Mouse (Mus musculus): ENCODE results near the gene Tbk1.

The Tbk1 gene

DNA sequence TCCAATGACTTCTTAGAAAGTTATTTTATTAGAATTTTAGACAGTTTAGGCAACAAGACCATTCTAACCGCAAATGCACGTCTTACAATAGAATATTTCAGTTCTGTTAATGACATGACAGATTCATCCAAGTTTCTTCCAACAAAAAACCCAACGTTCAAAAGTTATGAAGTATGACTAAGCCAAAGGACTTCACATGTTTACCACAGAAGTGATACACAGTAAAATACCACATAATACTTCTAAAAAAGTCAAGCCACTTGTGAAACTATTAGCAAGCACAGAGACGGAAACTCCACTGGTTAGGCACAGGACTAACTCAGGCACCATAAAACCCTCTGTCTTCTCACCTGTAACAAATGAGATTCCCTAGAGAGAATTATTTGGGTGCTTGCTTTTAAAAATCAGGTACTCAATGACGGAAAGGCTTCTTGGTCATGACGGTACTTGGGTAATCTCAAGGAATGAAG is 819 bp upstream of the Tbk1 start:
- no peak for DNase-seq (ENCODE audit: low spot score)

DNA sequence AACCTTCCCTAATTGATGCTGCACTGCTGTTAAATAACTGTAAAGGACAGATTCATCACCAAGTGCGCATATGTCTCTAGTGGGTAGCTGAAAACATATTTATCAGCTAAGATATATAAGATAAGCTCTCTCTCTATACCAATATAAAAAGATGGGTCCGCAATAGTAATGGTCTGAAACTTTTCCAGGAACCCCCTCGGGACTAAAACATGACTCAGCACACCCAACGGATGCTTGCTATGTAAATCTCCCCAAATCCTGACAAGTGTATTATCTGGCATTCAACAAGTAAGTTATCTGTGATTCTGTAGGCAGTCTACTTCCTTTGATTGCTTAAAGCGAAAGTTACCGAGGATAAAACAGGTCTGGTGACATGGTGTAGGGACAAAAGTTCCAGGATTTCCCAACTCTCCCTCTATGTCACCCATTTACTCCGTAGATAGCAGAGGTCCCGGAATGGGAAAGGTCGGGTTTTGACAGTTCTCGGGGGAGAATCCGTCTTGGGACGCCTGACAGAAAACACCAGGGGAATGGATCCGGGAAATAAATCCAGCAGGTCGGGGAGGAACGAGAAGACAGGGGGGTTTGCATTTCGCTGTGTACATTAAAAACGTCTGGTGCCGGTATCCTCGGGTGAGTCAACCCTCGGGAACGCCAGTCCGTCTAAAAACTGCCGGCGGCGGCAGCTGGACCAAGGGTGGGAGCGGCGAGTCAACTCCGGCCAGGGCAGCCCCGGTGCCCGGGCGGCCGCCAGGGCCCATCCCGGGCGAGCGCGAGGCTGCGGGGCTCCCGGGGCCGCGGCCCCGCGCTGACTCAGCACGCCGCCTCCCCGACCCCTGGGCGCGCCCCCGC is 570 bp downstream of the Tbk1 start:
- no peak for DNase-seq (ENCODE audit: low spot score)

DNA sequence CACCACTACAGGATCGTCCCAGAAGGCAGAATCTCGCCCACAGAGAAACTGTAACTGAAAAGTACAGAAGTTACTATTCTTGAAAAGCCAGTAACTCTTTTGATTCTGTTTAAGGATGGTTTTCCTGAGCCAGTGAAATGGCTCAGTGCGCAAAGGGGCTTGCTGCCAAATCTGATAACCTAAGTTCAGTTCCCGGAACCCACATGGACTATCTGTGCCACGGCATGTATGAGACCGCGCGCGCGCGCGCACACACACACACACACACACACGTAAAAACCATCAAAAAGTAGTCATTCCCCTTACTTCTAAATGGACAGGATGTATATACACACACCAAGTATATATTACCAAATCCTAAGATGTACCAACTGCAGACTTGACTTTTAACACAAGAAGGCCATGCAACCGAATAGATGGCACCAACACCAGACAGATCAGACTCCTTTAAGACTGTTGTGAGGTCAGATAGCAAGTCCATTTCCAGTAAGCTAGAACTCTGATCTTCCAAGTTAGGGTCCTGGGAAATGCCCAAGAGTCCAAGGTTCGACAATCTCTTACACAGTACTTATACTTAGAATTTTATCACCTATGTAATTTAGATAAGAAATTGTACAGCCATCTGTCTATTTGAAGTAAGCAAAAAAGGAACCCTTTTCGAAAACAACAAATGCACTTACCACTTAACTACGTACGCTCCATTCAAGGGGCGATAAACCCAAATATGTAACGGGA is 1.4 kb downstream of the Tbk1 start:
- DNase-seq (ENCODE audit: low spot score): no peak

DNA sequence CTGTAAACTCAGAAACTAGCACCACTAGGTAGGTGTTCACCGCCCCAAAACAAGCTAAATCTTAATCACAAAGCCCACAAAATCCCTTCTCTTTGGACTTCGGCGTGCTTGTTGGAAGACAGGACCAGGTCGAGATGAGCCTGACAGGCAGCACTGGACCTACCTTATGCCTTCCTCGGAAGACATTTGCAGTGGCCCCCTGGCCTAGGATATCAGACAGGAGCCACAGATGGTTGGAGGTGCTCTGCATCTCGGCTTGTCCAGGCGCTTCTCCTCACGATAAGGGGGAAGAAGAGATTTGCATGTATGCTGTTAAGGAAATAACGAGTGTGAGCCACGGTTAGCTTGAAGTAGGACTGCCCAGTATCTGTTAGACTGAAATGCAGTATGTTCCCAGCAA is 2.6 kb downstream of the Tbk1 start:
- no peak for DNase-seq (ENCODE audit: low spot score)

DNA sequence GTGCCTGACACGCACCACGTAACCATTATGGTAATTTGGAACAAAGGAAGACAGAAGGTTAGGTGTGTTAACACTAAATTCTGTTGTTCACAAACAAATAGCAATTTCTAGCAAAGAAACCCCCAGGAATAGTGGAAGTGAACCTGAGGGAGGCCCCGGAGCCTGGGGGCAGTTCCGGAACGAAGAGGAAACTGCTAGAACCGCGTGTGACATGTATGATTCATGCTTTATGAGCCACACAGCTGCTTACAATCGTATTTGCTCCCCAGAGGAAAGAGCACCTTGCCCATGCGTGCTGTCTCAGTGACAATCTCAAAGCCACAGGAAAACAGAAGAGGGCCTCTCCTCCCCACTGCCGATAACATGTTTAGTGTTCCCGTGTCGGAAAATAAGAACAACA is 3.6 kb downstream of the Tbk1 start:
- DNase-seq (ENCODE audit: low spot score): no peak

DNA sequence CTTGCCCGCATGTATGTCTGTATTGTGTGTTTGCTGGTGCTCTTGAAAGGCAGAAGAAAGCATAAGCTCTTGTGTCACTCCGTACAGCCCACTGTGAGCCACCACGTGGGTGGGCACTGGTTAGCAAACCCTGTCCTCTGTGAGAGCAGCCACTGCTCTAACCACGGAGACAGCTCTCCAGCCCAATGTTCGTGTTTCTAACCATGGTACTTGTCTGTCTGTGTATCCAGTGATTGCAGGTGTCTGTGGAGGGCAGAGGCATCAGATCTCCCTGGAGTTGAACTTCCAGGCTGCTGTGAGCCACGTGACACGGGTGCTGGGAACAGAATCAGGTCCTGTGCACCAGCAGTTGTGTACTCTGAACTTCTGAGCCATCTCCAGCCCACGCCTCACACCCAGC is 4.3 kb downstream of the Tbk1 start:
- DNase-seq (ENCODE audit: low spot score): no peak

DNA sequence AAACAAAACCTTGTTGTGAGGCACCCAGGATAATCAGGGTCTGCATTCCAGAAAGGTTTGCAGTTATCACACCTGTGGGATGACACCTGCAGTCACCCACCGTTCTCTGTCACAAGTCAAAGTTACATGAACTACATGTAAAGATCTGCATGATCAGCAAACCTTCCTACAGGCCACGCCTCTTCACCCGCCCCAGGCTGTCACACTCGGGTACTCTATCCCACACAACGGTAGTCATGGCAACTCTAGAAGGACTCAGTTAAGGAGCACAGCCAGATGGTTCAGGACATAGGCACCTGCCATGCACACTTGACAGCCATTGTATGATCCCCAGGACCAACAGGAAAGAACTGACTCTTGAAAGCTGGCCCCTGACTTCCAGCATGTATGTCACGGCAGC is 5.2 kb downstream of the Tbk1 start:
- no peak for DNase-seq (ENCODE audit: low spot score)

DNA sequence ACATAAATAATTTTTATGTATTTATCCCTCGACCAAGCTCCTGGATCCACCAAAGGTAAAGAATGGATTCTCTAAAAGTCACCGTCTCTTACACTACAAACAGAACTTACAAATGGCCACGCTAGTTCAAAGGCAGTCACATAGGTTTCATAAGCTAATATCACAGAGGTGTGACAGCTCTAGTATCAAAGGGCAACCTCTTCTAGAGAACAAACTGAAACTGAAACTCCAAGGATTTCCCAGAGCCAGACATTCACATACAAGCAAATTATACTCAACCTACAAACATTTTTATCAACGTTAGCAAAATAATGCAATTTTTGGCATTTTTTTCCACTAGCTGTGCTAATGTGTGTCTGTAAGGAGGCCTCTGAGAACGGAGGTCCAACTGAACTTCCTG is 6.2 kb downstream of the Tbk1 start:
- DNase-seq (ENCODE audit: low spot score): no peak

DNA sequence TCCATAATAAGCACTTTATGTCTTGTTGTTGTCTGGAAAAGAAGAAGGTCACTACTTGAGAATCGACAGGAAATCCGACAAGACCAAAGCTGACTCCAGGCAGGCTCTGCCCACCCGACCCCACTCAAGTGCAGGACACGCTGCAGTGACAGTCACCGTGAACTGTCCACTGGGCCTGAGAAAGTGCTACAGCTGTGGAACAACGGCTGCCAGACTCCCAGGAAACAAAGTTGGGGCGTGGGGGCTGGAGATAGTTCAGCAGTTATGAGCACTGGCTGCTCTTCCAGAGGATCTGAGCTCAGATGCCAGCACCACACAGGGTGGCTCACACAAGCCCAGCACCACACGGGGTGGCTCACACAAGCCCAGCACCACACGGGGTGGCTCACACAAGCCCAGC is 10.2 kb downstream of the Tbk1 start:
- no peak for DNase-seq (ENCODE audit: low spot score)

DNA sequence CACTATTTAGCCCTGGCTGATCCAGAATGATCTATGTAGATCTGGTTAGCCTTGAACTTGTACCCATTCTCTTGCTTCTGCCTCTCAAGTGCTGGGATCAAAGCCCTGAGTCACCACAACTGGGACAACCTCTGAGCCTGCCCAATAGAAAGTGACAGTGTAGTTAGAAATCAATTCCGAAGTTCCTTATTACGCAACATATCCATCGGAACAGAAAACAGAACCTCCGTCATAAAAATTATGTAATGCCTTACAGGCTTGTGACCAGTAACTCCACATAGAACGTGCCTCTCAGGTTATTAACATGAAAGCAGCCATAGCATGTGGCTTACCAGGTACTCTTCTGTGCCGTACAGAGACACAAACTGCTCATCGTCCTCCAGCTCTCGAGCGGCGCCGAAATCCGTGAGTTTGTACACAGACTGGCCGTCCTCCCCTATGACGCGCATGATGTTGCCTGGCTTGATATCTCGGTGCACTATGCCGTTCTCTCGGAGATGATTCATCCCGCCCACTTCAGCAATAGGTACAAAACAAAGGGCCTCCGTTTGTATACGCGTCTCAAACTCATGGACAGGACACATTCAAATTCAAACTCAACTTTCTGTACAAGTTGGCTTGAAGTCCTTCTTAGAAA is 15.0 kb downstream of the Tbk1 start:
- no peak for DNase-seq (ENCODE audit: low spot score)

DNA sequence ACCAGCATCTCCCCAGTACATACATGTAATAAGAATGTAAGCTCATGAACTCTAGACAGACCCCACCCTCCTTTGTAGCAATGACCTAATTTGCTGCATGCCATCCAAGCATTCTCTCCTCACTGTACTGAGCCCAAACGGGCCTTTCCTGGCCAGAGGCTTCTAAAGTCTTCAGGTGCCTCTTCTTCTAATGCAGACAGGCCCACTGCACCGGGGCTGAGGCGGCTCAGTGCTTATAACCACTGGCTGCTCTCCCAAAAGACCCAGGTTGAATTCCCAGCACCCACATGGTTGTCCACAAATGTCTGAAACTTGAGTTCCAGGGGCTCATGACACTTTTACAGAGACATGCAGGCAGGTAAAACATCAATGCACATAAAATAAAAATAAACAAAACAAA is 15.6 kb downstream of the Tbk1 start:
- no peak for DNase-seq (ENCODE audit: low spot score)

DNA sequence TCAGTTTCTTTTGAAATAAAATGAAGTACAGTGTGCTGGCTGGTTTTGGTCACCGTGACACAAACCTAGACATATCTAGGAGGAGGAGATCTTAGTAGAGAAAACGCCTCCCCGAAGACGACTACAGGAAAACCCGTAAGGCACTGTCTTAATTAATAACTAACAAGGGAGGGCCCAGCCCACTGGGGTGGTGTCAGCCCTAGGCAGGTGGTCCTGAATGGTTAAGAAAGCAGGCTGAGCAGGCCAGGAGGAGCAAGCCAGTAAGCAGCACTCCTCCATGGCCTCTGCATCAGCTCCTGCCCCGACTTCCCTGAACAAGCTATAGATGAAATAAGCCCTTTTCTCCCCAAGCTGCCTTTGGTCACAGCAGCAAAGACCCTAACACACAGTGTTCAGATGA is 16.8 kb downstream of the Tbk1 start:
- DNase-seq (ENCODE audit: low spot score): no peak

DNA sequence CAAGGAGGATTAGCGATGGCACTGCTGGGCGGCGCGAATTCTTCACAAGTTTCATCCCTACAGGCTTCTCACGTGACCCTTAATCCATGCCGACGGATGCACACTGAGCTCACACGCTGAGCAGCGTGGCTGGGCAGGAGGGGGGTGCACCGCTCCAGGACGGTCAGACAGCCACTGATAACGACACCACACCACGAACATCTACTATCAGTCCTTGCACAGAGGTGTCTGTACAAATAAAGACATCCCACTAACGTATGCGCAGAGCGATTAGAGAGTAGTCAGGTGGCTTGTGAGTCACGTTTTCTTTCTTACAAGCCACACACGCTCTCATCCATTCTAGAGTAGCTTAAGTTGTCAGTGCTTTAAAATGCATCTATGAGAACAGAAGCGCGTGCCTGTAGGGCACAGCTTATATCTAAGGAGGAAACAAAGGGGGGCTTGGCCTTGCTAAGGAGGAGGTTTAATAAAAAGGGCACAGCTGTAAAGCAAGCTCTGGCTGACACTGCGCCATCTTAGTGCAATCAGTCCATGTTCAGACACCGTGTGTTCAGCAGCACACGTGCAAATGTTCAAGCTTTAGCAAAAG is 17.5 kb downstream of the Tbk1 start:
- no peak for DNase-seq (ENCODE audit: low spot score)

DNA sequence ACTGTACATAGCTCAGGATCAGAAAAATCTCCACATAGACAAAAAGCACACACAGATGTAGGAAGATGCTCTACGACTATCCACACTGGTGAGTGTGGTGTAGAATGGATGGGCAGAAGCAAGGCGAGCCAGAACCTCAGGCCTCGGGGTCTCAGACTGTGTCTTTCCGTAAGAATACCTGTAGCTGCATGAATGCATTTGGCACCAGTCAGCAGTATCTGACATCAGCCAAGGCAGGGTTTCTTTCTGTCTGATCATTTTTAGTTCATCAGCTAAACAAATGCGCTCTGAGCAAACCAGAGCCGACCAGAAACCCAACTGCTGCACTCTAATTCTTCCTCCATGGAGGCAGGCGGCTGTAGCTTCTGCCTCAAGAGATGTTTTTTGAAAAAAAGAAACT is 18.1 kb downstream of the Tbk1 start:
- no peak for DNase-seq (ENCODE audit: low spot score)

DNA sequence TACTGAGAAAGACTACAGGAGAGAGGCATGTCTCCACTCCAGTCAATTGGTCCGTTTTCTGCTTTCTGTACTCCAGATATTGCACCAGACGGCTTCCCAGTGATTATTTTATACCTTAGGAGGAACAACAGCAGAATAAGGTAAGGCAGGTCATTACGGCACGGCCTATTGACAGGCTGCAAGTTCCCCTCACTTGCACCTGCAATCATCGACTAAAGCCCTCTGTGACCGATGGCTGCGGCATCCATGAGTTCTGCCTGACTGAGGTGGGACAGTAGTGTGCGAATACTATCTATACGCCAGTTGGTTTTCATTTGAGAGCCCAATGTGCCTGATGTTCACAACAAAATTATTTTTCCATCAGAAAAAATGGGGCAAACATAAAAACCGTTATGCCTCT is 18.6 kb downstream of the Tbk1 start:
- no peak for DNase-seq (ENCODE audit: low spot score)

DNA sequence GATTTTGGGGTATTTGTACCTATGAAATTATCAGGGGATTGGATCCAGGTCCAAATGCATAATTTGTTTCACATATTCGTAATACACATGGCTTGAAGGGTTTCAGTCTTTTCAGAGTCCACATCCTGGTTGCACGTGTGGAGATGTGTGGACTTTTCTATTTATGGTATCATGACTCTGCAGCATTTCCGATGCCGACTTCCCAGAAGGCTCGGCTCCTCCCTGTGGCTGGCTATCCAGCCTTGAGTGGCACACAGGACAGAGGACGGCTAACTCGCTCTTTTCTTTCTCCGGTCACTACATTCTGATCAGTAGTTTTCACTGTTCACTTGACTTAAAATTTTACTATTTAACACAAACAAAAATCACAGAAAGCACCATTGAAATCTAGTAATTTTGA is 22.1 kb downstream of the Tbk1 start:
- no peak for DNase-seq (ENCODE audit: low spot score)

DNA sequence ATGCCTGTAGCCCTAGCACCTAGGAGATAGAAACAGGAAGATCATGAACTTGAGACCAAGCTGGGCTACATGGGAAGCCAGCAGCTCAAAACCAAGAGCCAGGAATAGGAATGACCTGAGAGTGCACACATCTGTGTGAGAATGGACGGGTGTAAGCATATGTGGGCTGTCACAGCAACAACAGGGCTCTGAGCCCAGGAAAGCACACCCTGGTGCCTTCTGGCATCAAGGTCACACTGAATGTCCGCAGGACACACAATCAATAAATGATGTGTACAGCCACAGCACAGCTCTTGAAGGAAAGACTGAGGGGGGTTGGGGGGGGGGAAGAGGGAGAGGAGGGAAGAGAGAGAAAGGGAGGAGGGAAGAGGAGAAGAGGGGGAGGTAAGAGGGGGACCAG is 28.4 kb downstream of the Tbk1 start:
- DNase-seq (ENCODE audit: low spot score): no peak

DNA sequence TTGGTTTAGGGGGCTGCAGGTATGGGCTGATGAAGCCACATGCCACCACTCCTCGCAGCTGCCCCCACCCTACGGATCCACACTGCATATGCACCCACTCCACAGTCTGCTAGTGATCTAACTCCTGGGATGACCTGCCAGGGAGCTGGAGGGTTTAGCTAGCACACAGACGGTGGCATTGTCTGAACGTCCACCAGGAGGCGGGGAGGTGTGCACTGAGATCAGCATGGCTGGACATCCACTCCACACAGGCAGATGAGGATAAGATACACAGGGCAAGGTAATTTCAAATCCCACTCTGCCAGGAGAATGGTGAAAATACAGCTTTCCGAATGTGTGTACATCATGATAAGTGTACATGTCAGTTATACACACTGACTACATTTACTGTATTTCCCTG is 30.3 kb downstream of the Tbk1 start:
- DNase-seq (ENCODE audit: low spot score): no peak

DNA sequence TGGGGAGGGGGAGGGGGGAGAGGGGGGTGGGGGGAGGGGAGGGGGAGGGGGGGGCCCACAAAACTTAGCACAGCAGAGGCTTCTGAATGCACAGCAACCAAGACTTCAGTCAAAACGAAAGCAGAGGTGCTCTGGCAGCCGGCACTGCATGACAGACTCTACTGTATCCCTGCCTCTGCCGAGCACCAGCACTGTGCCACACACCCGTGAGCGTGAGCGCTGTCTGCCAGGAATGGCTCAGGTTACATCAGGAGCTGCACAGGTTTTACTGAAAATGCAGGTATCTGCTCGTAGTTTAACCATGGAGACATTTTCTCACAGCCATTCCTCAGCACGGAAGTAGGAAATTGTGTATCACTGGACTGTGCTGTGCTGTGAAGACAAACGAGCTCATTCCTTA is 36.3 kb downstream of the Tbk1 start:
- no peak for DNase-seq (ENCODE audit: low spot score)

DNA sequence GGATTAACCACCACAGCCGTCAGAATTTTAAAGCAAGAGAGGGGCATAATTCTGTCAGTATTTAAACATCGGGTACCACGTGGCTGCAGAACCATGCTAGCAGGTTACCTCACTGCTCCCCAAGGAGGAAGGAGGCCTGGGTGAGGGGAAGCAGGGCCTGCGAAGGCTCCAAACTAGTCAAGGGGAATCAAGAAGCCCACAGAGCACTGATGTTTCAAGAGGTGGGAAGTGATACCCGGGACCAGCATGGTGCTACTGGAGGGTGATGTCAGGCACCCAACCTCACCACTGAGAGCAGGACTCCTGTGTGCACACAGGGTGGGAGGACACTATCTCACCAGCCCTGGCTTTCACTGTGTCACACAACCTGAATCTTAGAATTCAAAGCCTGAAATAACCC is 36.9 kb downstream of the Tbk1 start:
- no peak for DNase-seq (ENCODE audit: low spot score)

DNA sequence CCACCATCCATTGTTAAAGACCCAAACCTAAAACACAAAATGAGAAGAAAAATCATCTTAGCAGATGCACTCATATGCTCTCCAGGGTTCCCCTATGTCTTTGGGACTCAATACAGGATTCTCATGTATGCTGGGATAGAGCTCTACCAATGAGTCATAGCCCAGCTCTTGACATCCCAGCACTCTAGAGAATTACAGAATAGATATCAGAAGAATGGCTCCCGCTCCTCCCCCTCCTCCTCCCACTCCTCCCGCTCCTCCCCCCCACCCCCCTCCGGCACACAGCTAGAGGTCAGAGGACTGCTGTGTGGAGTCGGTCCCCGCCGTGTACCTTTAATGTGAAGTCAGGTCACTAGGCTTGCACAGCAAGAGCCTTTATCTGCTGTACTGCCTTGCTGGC is 39.4 kb downstream of the Tbk1 start:
- no peak for DNase-seq (ENCODE audit: low spot score)

DNA sequence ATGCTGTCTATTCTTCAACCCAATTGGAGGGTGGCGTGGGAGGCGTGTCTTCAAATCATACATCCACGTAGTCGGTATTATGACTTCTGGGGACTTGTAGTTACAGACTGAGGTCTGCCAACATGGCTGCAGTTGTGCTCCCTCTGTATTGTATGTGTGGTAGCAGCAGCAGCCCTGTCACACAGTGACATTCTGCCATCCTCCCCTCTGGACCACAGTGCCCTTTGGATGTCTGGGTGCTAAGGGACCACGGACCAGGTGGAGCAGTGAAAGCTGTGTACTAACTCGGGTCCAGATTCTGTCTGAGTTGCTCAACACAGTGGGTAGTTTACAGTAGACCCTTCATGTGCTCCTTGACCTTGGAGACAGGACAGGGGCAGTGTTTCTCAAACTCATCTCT is 43.0 kb downstream of the Tbk1 start:
- DNase-seq (ENCODE audit: low spot score): no peak

DNA sequence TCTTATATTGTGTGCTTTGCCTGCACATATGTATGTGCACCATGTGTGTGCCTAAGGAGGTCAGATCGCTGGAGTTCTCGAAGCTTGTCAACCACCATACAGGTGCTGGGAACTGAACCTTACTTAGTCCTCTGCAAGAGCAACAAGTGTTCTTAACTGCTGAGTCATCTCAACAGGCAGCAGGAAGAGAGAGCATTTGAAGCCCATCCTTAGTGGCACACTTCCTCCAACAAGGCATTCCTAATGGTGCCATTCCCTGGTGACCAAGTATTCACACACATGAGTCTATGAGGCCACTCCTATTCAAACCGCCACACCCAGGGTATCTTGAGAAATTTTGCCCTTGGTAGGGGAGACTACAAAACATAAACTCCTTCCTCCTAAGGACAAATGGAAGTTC is 44.4 kb downstream of the Tbk1 start:
- DNase-seq (ENCODE audit: low spot score): no peak

All from ovary, postnatal 14 days (tissue).